Mouse (Mus musculus): ENCODE results near the gene Adarb2.

Gene Adarb2

DNA sequence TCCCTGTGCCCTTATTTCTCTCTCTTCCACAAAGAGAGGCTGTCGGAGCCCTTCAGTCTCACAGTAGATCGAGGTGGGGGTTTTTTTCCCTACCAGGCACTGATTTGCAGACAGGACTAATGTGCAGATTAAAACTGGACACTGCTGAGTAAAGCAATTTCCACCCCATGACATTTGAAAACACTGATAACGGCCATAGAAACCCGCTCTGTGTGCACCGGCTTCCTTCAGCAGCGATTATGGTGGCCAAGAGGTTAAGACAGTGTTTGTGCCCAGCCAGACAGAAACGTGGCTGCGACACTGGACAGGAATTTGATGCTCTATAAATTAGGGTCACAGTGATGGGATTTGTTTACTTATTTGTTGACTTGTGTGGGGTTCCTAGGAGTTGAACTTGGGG, 590.6 kb downstream of the Adarb2 start:
- no peak for DNase-seq (ENCODE audit: low spot score)

DNA sequence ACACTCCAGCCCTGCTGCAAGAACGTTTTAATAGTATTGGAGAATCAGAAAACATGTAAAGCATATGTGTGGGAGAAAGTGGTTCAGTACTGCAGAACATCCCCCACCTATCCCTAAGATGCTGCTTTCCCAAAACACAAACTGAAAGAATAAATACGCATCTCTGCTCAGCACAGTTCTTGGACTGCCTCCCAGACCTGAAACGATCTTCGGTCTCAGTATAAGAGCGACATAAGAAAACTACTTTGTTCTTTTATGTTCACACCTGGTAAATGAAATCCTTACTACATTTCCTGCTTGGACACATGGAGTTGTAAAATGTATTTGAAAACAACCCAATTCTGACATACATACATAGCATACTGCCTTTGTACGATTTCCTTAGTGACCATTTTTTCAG, 597.9 kb downstream of the Adarb2 start:
- no peak for DNase-seq (ENCODE audit: low spot score)

DNA sequence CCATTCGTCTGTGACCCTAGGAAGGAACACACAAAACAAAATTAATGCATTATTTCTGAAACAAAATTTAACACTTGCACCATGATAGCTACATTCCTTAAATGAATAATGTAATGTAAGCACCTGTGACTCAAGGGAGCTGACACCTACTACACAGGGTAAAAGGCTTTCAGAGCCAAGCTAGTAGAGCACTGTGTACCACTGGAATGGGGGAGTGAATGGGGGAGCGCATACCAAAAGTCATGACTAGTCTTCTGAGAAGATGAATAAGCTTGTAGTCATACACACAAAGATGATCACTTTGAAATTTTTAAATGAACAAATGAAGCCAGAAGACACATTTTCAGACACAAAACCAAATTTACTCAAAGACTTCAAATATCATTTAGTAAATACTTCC, 603.3 kb downstream of the Adarb2 start:
- no peak for DNase-seq (ENCODE audit: low spot score)
